Mouse (Mus musculus) cerebellum, adult 9-11 months (tissue): ENCODE measurements around the gene Cox7a1.
"Not testable (repeated sequence)": the region's sequence is repeated elsewhere in the genome, so short reads cannot be mapped to it uniquely, and the experiment has no call there.

Experiments
- DNase-seq: peaks from one replicate; pipeline ENCODE4 v3.0.0; 2022

The Cox7a1 gene

DNA sequence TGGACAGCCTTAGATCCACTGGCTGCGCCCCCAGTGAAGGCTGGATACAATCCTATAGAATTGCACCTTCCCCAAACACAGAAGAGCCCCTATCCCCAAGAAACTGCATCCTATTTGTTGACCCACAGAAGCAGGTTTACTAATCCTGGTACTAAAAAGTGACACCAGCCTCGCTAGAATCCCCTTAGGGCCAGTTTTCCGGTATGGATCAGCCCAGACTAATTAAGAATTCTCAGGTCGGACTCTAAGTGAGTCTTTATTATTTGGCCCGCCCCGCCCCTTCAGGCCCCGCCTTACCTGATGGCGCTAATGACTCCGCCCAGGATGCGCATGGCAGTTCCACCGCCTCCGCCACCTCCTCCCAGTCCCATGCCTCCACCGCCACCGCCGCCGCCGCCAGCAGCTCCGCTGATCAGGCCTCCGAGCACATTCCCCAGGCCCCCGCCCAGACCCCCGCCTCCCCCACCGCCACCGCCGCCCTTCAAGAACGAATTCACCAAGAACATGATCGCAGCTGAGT lies 9.7 kb downstream of the Cox7a1 start:
- peak; percentile 89 for DNase-seq

DNA sequence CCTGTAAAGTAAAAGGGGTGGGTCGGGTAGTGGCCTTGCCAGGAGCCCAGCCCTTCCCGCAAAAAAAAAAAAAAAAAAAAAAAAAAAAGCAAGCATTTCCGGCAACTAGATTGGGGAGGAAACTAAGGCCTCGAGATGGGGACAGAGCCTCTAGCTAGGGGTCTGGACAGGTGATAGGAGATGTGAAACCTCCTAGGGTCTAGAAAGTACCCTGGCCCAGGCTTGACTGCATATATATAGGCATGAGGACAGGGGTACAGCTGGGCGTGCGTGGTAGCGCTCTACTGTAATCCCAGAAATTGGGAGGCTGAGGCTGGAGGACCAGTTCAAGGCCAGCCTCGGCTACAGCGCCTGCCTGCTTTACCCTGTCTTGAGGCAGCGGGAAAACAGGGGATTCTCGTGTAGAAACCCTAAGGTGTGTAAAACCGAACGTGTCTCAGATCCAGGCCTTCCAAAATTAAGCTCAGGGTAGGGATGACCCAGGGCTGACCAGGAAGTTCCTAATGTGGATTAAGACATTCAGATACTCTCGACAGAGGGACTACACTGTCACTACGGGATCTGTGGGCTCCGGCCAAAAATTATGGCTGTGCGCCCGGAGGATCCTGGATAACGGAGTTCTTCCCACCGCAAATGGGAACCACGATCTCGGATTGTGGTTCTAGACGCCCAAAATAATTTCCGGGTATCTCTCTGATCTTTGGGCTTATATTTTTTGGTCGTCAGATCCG lies 10.3 kb downstream of the Cox7a1 start:
- peak; percentile 75 for DNase-seq

DNA sequence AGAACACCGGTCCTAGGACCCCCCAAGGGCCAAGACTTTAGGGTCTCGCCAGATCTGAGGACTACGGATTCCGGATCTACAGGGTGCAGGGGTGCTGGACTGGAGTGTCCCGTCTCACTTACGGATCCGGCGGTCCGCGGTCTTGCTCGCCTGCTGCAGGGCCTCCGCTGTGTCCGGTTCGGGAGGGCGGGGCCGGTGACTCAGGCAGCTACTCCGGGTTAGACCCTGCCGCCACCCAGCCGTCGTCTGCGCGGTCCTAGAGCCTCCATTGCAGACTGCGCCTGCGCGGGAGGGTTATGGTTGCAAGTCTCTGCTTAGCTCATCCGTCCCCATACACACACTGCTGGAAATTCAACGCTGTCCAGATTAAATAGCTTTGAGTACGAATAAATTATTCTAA lies 10.9 kb downstream of the Cox7a1 start:
- peak; percentile 97 for DNase-seq

DNA sequence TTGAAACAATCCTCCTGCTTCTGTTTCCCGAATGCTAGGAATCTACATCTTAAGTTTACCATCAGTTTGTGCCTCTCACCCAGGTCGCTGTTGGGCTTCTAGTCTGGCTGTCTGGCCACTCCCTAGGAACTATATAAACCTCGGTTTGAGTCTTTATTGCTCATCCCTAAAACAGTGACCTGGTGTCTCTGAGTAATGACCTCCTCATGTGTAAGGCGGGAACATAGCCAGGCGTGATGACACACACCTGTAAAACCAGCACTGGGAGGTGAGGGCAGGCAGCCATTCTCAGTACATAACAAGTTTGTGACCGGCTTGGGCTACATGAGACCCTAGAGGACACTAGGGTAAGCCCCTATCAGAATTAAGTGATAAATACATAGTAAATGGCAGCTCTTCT lies 11.5 kb downstream of the Cox7a1 start:
- DNase-seq = no peak

DNA sequence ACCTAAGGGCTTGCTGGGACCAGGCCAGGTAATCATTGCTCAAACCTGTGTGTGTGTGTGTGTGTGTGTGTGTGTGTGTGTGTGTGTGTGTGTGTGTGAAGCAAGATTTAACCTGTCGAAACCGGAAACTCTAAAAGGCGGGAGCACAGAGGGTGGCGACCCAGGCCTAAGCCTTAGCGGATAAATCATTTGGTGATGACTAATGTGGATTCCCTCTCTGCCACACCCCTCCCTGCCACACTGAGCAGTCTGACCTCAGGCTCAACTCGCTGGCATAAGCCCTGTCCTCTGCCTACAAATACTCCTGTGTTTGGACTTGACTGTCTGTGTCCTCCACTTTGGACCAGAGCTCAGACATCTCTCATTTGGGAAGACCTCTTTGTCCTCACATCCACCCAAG lies 12.2 kb downstream of the Cox7a1 start:
- DNase-seq = peak; percentile 55

DNA sequence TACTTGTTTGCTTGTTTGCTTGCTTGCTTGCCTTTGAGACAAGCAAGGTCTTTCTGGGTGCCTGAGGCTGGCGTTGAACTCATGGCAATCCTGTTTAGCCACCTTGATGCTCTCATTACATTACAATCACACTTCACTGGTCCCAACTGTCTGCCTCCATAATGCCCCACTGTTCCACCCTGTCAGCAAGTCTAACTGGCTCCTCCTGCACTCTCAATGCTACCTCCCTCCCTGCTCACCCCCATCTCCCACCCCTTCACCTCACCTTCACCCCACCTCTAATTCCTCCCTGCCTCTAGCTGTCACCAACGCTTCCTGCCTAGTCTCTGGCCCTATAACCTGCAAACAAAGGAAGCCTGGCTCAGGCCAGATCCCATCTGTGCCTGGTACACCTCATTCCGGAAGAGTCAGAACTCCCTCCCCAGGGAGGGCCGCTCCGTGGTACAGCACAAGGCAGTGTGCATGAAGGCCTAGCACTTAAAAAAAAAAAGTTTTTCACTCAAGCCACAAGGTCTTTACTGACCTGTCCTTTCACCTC lies 13.7 kb downstream of the Cox7a1 start:
- DNase-seq = no peak

DNA sequence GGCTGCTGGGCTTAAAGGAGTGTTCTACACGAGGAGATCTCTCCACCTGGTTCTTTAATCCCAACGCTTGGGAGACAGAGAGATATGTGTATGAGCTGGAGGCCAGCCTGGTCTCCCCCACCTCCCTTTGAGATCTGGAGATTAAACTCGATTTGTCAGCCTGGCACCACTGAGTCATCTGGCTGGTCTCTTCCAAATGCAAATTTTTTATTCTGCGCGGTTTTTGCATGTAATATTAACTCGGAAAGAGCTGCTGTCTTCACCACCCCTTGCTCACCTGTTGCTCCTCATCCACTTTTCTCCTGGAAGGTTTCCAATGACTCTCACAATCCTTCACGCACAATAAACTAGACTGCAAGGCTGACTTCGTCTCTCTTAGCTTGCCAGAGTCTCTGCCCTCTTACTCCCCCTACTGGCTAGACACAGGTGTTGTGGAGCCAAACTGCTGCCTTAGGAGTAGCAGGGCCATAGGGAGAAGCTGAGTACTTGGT lies 14.6 kb downstream of the Cox7a1 start, which contains the start of gene Capns1:
TSS of gene Capns1 (minus strand) at position 331 of the 491 bp plus-strand sequence.
- peak; percentile 74 for DNase-seq

DNA sequence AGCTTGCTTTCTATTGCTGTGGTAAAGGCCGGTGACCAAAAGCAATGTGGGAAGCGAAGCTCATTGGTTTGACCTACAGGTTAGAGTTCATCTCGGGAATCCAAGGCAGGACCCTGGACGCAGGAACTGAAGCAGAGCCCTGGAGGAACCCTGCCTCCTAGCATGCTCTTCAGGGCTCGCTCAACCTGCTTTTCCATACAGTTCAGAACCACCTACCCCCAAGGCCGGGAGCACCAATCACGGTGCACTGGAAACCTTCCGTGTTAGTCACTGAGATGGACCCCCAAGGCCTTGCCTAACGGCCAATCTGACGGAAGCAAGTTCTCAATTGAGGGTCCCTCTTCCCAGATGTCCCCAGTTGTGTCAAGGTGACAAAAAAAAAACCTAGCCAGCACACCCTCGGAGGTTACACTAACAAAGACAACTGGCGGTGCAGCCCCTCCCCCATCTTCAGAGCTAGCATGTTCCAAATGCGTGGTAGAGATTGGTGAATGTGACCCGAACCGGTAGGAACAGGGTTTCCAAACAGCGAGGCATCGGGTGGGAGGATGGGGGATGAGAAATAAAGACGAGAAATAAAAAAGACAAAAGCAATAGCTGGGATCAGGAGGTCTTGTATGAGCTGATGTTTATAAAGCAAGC lies 15.7 kb downstream of the Cox7a1 start:
- no peak for DNase-seq

DNA sequence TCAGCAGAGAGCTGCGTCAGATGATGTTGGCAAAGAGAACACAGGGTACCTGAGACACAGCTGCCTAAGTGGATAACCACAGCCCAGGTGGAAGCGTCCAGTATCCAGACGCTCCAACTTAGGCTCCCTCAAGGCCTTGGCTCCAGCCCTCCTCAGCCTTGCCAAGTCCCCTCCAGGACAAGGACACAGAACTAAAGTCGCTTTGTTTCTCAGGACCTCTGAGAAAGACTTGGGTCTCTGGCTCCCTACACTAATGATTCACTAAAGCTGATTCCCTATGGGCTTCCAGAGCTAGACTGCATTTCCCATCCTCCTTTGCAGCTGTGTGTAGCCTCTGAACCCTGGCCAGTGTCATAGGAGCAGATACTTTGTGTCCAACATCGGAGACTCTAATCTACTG lies 16.3 kb downstream of the Cox7a1 start:
- no peak for DNase-seq

DNA sequence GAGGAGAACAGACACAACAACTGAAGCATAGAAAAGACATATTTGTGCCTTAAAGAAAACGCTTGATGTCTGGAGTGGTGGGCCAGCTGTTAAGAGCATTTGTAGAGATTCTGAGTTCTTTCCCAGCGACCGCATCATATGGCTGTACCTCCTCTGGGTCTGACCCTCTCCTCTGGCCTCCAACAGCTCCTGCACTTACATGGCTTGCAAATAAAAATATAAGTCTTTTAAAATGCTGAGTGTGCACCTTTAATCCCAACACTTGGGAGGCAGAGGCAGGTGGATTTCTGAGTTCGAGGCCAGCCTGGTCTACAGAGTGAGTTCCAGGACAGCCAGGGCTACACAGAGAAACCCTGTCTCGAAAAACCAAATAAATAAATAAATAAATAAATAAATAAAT lies 16.7 kb downstream of the Cox7a1 start:
- DNase-seq = not testable (repeated sequence)

DNA sequence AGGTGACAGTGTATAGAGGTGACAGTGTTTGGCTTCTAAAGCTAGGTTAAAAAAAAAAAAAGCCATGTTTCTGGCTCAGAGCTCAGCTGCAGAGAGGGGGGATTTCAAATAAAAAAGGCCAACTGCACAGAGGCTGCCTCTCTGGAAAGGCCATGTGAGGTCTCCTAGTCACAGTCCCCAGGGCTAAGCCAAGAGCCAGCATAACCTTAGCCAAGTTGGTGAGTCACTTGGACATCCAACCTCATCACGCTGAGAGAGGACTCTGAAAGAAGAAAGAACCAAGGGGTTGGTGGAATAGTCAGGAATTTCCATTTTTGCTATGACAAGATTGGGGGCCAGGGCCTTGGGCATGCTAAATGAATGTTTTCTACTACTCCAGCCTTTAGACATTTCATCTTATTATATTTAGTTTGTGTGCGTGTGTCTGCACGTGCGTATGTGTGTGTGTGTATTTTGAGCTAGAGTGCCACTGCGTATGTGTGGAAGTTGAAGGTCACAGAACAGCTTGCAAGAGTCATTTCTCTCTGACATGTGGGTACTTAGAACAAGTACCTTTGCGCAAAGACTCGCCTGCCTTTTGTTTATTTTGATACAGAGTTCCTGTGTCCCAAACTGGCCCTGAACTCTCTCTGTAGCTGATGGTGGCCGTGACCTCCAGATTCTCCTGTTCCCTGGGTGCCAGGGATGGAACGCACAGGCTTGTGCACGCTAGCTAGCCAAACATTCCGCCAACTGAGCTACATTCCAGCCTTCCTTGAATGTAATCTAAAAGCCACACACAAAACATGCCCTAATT lies 19.1 kb downstream of the Cox7a1 start:
- peak; percentile 77 for DNase-seq

DNA sequence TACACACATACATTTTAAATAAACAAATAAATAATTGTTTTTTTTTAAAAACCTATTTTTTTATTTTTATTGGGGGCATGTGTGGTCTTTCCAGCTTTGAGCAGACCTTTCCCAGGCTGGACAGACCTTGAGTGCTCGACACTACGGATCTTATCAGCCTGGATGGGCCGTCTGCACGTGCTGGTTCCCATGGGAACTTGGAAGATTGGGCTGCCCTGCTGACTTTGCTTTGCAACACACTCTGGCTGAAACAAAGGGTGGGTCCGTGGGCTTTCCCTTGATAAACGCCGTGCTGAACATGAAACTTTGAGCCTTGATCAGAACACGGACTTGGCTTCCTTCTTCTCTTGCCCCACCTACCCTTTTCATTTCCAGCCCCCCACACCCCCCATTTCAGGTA lies 20.4 kb downstream of the Cox7a1 start:
- no peak for DNase-seq

DNA sequence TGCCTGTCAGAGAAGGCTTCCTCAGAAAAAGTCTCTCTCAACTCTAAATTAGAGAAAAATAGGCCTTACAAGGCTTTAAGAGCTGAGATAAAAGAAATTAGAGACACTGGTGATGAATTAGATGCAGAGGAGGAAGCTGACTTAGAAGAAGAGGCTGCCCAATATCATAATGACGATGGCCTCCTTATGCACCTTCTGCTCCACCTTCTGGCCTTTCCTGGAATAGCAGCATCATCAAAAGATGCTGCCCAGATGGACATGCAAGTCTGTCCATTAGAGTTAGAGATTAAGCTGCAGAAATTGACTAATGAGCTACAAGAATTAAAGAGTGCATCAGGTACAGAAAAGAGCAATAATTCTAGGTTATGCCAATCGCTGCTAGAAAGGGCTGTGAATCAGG lies 21.4 kb downstream of the Cox7a1 start:
- peak; percentile 78 for DNase-seq

DNA sequence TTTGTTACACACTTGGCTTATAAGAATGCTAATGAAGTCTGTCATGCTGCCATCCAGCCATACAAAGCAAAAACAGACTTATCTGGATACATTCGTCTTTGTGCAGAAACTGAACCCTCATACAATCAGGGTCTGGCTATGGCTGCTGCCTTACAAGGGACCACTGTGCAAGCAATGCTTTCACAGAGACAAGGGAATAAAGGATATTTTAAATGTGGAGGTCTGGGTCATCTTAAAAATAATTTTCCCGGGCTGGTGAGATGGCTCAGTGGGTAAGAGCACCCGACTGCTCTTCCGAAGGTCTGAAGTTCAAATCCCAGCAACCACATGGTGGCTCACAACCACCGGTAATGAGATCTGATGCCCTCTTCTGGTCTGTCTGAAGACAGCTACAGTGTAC lies 22.4 kb downstream of the Cox7a1 start:
- not testable (repeated sequence) for DNase-seq

DNA sequence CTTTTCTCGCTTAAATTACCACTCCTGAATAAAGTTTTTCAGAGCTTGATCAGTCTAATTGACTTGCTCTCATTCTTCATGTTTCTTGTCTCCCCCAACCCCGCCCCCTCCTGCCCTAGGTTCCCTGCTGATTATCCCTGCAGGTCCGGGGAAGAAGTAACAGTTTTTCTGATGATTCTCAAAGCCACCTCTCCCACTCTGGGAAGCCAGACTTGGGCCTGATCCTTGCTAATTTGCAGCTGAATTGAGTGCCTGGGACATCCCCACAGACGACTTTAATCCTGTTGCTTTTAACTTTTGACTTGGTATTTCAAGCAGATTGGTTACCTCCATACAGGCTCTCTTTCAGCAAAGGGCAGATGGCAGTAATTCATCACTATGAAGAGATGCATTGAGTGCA lies 27.1 kb downstream of the Cox7a1 start:
- DNase-seq = no peak

DNA sequence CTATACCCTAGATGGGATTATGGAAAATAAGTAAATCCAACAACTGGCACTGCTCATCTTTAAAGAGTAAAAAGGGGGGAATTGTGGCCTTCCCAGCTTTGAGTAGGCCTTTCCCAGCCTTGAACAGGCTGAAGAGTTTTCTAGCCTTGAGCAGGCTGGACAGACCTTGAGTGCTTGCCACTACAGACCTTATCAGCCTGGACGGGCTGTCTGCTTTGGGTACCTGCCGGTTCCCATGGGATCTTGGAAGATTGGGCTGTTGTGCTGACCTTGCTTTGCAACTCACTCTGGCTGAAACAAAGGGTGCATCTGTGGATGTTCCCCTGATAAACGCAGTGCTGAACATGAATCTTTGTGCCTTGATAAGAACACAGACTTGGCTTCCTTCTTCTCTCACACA lies 29.9 kb downstream of the Cox7a1 start:
- DNase-seq = no peak

DNA sequence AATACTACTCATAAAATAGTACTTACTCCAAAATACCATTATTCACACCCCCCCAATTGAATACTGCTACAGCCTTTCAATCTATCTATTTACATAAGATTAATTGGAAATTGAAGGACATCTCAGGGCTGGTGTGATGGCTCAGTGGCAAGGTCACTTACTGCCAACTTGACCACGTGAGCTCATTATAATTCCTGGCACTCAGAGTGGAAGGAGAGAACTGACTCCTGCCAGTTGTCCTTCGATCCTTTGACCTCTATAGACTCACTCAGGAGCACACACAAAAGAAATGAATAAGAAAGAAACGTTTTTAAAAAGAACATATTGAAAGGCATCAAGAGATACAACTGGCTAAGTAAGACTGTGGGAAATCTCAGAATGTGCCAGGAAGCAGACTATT lies 31.9 kb downstream of the Cox7a1 start:
- DNase-seq = no peak

DNA sequence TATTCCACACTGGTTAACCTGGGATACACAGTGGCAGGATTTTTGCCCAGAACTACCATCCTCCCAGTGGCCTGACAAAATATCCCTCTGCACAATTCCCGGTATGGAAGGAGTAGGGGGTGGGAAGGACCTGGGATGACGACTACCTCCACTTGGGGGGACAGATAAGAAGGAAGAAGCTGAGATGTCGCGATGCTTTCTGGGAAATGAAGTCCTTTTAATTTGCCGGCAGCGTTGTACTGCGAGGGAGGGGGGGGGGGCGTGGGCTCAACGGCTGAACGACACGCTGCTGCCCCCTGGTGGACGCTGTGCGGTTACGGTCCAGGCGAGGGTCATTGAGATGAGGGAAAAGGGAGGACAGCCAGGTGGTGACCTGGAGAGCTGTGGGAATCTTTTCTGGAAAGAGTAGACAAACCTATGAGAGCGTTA lies 32.8 kb downstream of the Cox7a1 start:
- peak; percentile 83 for DNase-seq

DNA sequence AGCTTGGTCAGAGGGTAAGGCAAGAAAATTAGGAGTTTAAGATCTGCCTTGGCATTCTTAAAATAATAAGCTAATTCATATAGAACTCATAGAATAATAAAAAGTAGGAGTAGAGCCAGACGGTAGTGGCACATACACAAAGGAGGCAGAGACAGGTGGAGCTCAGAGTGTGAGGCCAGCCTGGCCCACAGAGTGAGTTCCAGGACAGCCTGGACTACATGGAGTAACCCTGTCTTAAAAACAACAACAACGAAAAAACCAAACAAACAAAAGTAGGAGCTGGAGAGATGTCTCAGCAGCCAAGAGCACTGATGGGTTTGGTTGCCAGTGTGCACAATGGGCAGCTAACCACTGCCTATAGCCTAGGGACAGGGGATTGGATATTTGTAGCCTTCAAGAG lies 33.3 kb downstream of the Cox7a1 start:
- DNase-seq = no peak

DNA sequence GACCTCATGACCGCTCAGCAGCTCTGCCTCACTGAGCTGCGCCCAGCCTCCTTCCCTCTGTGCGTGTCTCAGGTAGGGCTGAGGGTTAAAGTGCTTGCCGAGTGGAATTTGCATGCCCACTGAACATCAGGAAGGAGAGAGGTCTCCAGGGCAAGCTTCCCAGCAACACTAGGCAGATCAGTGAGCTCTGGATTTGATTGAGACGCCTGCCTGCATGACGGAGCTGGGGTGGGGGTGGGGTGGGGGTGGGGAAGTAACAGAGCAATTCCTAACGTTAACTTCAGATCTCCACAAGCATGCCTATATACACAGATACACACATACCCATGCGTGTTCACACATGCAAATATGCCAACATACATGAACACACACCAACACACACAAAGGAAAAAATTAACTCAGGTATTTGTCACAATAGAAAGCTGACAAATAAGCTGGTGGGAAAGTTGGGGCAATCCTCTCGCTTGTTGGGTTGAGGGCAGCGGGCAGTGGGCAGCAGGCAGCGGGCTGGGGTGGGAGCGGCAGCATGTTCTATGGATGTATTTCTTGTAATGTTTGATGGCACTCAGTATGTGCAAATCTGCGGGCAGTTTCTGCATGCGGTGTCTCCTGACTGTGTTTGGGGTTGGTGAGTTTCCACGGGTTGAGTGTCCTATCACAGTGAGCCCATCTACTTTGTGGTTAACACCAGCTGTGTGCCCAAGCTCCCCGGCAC lies 35.5 kb downstream of the Cox7a1 start:
- DNase-seq = no peak

DNA sequence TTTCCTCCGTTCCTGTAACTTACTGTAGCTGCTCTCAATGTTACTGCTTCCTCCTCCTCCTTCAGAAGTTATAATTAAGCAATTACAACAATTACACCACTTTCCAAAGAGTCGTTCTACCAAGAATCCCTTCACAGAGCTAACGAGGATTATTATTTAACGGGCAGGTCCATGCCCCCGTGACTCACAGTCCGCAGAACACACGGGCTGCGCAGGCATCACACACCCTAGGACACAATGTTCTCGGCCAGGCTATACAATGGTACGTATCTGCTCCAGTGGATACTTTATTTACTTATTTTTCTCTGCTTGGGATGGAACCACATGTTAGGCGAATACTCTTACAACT lies 36.0 kb downstream of the Cox7a1 start:
- DNase-seq = no peak

DNA sequence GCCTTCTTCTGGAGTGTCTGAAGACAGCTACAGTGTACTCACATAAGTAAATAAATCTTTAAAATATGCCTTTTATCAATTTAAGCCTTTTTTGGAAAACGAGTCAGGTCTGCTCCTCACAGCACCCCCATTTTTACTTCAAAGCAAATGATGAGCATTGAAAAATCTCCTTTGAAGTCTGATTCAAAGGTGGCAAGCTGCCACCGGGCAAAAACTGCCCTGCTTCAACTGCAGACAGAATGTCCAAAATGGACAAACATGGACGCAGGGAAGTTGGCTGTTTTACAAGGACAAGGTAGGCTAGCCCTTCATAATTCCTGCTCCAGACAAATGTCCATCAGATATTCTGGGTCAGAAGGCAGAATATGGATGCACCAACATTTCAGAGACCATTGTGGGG lies 37.5 kb downstream of the Cox7a1 start:
- DNase-seq = no peak

DNA sequence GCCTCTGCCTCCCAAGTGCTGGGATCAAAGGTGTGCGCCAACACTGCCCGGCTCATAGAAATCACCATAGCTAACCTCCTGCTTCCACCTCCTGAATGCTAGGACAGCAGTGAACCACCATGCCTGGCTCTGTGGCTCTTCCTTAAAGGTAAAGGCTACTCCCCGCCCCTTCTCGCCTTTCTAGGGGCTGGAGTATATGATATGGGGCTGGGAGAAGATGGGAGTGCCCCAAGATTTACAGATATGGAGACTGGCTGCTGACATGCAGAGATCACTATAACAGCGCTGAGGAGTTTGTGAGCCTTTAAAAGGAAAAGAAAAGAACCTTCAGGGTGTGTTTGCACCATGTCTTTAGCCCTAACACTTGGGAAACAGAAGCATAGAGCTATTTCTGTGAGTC lies 38.3 kb downstream of the Cox7a1 start:
- no peak for DNase-seq
